Mouse (Mus musculus) cerebellum, adult 2 months (tissue): ENCODE data around the gene Pla2g10.

Experiments
- CTCF ChIP-seq: fragments of 200-500 bp; IDR thresholded peaks from 2 replicates; pipeline ENCODE4 v1.5.1; 2011; ENCODE audit warnings: low read depth, mild to moderate bottlenecking, control low read depth, low read length, moderate library complexity, borderline replicate concordance; ENCODE audit not compliant: insufficient read depth
- POLR2A ChIP-seq: fragments of 200-500 bp; IDR thresholded peaks from 2 replicates; pipeline ENCODE4 v1.6.1; 2011; ENCODE audit warnings: low read length, control low read depth, borderline replicate concordance; ENCODE audit not compliant: insufficient read depth

DNA sequence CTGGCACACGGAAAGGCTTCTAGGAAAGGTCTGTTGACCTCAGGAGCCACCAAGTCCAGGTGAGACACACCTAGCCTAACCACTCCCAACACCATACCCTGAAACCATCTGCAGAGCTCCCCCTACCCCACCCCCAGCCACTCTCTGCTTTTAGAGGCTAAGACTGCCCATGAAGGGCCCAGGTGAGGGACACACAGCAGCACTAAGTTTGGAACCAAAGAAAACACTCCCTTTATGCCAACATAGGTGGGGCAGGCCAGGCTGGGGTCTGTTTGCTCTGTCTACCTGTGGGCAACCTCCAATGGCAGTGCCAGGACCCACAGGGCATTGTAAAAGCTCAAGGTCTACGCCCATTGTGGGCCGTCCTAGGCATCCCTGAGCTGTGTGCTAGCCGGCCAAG lies 1.4 kb downstream of the Pla2g10 start:
- TF ChIP-seq CTCF = no peak
- TF ChIP-seq POLR2A = no peak
